Mouse (Mus musculus): ENCODE data around the gene Myo1e.

GRCm38 (mm10) chr9:70271137-70271536 is 64.0 kb downstream of the Myo1e start:
- no peak for TF ChIP-seq POLR2A (IDR thresholded peaks at IDR 0.05; ENCODE audit: low read depth, low read length)
- TF ChIP-seq CTCF (IDR thresholded peaks at IDR 0.05; ENCODE audit: extremely low read depth, insufficient read depth, insufficient read length, insufficient replicate concordance), result no peak

All from spleen, adult 2 months (tissue).